Mouse (Mus musculus): ENCODE measurements at regions not wholly inside any gene's neighbourhood (a gene's known extent, or its start where the extent isn't known, plus 50 kb on each side); places are given as distances from the start of the nearest gene placed in this dataset.
A peak's percentile ranks its signal among the peaks of the same experiment; 100 is the strongest.
"Not testable (repeated sequence)": the region's sequence is repeated elsewhere in the genome, so short reads cannot be mapped to it uniquely, and the experiment has no call there.

DNA sequence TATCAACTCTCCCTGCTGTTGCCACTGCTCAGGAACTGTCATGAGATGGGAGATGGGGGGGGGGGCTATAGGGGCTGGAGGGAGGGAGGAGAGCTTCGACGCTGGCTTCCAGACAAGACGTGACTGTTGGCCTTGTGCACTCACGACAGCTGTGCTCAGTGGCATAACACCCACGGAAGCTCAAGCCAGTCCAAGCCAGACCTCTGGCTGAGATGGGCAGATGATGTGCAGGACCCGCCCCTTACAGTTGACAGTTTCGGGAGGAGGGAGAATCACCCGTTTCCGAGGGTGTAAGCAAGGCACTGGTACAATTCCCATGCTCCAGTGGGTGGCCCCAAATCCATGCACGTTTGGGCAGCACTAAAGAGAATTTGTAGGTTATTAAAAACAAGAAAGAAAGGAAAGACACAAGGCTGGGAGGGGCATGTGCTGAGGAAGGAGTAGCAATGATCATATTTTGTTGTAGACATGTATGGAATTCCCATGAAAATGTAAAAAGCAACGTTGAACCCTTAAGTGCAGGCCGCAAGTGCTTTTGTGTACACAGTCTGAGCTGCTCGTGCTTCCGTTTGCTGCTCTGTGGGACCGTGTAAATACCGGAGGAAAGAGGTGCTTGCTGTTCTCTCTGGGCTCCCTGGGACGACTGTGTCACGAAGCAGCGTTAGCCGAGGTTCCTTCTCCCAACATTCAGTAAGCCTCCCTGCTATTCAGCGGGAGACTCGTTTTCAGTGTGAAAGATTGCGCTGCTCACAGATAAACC is 188.2 kb upstream of the Serp2 start:
- no peak for DNase-seq (ENCODE audit: extremely low spot score in 1 of 2, low spot score in 2 of 2)
- intact Hi-C loops (cut with DNase I) = loop anchor here (5.0 kb wide), 1 partner anchor 238 kb away; no protein-coding TSS in a partner anchor

DNA sequence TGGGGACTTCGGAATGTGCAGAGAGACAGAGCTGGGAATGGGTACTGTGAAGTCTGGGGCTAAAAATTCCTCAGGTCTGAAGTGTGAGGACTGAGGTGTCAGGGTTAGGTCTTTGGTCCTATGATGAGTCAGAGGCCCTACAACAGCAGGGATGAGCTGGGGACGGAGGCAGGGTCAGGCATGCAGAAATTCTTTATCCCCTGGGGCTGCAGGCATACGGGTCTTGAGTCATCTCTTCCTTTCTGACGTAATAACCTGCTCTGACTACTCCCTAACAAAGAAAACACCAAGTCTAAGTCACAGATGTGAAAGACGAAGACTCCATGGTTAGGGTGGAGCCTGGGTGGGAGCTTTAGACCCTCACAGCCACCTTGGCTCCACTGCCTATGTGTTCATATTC is 185.6 kb upstream of the Serp2 start:
- no peak for DNase-seq (ENCODE audit: extremely low spot score in 1 of 2, low spot score in 2 of 2)
- intact Hi-C loops (cut with DNase I) = loop anchor here (5.0 kb wide), 1 partner anchor 235 kb away; no protein-coding TSS in a partner anchor

DNA sequence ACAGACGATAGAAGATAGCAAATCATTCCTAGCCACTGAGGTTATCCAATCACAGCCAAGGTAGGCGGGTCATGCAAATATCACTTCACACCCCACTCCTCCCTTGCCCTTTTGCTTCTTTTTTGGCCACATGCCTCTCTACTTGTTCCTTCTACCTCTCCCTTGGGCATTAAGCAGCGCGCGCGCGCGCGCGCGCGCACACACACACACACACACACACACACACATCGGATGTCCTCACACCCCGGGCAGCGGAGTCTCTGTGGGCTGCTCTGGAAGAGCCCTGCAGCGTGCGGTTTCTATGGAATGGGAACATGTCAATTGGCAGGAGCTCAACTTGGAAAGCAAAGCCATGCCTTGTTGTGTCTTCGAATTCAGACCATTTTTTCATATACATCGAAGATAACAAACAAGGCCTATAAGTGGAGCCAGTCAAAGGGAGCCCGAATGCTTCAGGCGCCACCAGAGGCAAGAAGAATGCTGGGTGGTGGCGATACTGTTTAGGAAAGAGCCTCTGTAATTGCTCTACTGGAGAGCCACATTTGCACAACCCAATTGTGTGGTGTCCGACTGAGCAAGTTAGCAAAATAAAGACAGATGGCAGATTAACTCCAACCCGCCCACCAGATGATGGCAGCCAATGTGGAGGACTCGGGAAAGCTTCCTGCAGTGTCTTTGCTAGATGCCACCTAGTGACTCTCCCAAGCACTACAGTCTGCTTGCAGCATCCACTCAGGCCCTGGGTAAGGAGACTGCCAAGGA is 183.3 kb upstream of the Serp2 start:
- intact Hi-C loops (cut with DNase I) = loop anchor here (5.0 to 10.0 kb wide), 2 partner anchors 115 to 233 kb away; no protein-coding TSS in a partner anchor
- peak; percentile 76 to 84 for DNase-seq (ENCODE audit: extremely low spot score in 1 of 2, low spot score in 2 of 2)

DNA sequence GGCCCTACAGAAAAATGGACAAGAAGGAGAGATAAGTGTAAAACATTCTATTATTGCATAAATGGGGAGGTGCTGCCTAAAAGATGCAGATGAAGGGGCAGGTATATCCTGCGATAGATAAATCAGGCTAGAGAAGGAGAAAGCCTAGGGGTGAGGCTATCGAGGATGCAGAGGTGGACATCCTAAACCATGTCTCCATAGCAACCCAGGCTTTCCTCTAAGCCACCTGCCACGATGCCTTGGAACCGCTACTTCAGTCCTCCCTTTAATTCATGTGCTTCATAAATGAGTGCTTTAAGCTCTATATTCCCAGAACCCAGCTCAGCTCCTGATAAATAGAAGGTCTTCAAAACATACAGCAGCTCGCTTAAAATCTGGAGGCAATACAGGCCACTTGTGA is 179.3 kb upstream of the Serp2 start:
- intact Hi-C loops (cut with DNase I) = loop anchor here (10.0 kb wide), 1 partner anchor 111 kb away; no protein-coding TSS in a partner anchor
- DNase-seq (ENCODE audit: extremely low spot score in 1 of 2, low spot score in 2 of 2) = no peak

DNA sequence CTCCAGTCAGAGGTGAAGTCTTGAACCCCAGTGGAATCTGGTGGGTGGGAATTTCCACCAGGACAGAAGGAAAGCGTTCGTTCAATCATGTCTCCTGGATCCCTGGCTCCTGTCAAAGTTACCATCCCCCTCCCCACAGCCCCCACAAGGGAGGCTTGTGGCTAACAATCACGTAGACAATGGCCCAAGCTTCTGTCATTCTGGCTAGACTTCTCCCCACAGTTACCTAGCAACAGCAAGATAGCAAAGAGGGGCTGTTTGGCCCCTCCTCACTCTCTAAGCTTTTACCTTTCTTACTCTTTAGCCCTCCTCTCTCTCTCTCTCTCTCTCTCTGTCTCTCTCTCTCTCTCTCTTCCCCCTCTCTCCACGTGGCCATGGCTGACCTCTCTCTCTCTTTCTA is 178.4 kb upstream of the Serp2 start:
- intact Hi-C loops (cut with DNase I) = loop anchor here (10.0 kb wide), 1 partner anchor 110 kb away; no protein-coding TSS in a partner anchor

DNA sequence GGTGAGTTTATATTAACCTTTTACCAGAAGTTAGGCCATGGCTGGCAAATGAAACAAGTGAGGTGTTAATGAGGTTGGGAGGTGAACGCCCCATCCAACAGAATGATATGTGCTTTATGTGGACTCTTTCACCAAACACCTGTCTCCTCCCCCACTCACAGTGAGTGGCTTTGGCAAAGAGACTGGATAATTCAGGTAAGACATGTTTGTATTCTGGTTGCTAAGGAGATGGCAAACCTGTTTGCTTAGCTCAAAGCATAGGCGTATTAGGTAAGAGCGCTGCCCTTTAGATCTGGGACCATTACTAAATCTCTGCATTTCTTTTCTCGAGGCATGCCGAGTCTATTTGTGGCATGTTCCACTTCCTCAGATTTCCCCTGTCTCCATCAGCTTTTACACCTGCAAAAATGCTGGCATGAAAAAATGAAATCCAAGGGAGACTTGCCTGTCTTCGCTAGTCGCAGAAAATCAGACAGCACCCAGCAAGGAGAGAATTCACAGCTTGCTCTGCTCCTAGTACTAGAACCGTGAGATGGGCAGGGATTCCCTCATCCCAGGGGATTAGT is 176.7 kb upstream of the Serp2 start:
- intact Hi-C loops (cut with DNase I) = loop anchor here (10.0 kb wide), 1 partner anchor 109 kb away; no protein-coding TSS in a partner anchor
- DNase-seq (ENCODE audit: extremely low spot score in 1 of 2, low spot score in 2 of 2) = no peak

More for the DNA sequence above, 178.4 kb upstream of the Serp2 start:
- no peak for DNase-seq (ENCODE audit: extremely low spot score in 1 of 2, low spot score in 2 of 2)

DNA sequence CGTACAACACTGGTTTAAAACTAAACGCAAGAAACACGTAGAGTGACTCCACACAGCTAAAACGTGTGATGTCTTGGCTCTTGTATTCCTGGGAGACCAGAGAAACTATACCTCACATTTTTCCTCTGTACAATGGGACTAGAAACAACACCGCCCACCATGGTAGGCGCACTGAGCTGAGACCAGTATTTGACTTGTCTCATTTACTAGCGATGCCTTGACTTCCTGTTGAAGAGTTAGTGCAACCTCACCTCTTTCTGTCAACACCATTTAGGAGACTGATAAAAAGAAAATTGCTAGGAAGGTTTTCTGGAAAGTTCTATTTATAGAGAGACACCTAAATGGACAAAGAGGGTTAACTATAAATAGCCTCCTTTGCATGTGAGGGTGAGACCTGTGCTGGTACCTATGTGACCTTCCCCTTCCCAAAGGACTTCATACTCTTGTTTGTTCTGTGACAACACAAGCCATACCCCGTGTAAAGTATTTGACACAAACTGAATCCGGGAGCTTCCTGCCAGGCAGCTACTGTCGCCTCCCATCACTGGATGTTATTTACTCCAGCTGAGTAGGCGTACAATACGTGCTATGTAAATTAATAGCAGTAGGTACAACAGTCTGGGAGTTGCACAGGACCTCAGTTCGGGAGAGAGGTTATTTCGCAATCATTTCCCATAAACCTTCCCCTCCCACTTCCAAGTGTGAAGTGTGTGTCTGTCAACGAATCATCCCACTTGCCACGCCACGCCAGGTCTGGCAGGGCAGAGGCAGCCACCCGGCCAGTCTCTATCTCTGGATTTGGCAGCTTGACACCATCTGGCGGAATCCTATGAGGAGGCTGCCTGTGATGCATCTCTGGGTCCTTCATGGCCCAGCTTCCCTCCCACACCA is 174.7 kb upstream of the Serp2 start:
- intact Hi-C loops (cut with DNase I) = loop anchor here (10.0 kb wide), 1 partner anchor 107 kb away; no protein-coding TSS in a partner anchor
- DNase-seq (ENCODE audit: extremely low spot score in 1 of 2, low spot score in 2 of 2) = no peak

DNA sequence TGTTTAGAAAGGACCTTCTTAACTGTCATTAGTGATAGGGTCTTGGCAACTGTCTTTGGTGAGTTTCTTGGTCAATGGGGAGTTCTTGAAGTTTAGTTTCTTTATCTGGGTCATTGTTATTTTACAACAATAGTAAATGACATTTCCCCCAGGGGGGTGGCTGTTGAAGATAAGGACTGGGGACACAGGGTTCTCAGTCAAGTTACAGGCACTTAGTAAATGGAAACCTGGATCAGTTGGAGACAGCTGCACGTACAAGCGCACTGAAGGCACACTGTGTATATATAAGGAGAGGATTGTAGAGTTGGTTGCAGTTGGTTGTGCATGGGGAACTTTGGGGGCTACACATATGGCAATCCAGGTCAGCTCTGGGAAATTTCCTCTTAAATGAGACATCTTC is 169.2 kb upstream of the Serp2 start:
- no peak for DNase-seq (ENCODE audit: extremely low spot score in 1 of 2, low spot score in 2 of 2)
- intact Hi-C loops (cut with DNase I) = no loop called here

DNA sequence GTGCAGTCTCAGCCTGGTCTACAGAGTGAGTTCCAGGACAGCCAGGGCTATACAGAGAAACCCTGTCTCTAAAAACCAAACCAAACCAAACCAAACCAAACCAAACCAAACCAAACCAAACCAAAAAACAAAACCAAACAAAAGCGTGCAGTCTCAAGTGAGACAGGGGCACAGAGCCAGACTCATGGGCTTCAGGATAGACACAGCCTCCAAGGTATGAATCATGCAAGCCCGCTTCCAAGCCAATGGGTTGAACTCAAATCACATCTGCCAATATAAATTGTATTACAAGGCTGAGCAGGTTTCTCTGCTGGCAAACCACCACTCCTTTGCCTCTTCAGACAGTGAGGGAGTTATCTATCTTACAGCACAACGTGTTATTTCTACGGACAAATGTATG is 168.5 kb upstream of the Serp2 start:
- intact Hi-C loops (cut with DNase I); DNase-seq (ENCODE audit: extremely low spot score in 1 of 2, low spot score in 2 of 2): not testable (repeated sequence)

DNA sequence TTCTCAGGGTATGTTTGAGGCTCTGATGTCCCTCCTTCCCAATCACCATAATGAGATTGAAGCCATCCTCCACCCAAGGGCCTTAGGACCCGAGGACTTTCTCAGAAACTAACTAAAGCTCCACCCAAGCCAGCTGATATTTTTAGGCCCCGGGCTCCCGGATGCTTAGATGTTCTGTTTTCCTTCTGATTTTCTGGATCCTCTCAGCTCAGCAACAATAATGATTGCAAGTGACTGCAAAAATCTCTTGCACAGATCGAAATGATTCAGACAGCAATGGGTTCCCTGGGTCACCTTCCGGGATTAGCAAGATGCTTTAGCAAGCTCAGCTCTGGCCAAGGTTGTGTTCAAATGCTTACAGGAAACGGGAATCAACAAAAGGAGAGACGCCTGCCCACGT is 168.1 kb upstream of the Serp2 start:
- intact Hi-C loops (cut with DNase I) = no loop called here
- DNase-seq (ENCODE audit: extremely low spot score in 1 of 2, low spot score in 2 of 2) = no peak

DNA sequence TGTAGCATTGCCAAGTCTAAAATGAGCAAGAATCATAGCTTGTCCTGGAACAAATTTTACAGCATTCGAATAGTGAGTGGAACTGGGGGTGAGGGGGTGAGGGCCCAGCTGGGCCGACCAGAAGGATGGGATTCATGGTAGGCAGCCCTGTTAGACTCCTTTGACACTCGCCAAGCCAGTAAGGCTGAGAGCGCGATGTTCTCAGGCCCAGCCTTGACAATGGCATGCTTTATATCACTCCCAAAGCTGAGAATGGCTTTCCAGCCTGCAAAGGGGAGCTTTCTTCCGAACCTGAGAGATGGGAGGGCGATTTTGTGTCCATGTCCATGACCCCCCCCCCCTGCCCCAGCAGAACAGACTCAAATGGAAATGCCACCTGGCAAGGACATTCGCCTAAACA is 167.7 kb upstream of the Serp2 start:
- peak in 1 of 2 experiments; percentile 40 for DNase-seq (ENCODE audit: extremely low spot score in 1 of 2, low spot score in 2 of 2)
- intact Hi-C loops (cut with DNase I) = no loop called here

DNA sequence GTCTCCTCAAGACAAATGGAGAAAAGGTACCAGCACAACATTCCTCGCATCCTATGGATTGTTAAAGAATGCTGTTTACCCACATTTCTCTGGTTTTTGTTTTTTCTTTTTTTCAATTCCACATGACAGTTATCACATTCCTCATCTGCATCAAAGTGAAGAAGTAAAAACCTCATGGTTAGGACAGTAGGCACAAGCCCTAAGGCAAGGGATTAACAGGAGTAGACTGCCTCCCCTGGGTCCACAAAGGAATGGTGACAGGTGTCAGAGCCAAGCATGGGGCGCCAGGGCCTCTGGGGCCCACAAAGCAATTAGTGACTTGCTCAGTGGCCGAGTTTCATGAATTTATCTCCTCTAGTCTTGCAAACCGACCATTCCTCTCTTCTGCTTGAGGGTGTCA is 166.9 kb upstream of the Serp2 start:
- intact Hi-C loops (cut with DNase I) = no loop called here
- DNase-seq (ENCODE audit: extremely low spot score in 1 of 2, low spot score in 2 of 2) = no peak

DNA sequence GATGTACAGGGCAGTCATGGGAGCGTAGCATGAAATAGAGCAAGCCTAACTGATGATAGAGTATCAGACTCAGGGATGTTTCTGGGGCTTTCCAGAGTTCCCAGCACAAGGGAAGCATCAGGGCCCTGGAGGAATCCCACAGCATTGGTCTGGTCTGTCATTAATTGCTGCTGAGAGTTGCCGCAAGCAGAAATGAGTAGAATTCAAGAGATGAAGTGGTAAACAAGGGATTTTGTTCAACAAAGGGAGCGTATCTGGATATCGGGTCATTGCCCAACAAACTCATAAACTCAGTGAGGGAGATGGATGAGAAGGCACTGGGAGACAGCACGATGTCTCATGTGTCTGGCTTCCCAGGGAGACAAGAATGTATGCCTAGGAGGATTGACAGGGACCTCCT is 165.6 kb upstream of the Serp2 start:
- intact Hi-C loops (cut with DNase I) = no loop called here
- no peak for DNase-seq (ENCODE audit: extremely low spot score in 1 of 2, low spot score in 2 of 2)

DNA sequence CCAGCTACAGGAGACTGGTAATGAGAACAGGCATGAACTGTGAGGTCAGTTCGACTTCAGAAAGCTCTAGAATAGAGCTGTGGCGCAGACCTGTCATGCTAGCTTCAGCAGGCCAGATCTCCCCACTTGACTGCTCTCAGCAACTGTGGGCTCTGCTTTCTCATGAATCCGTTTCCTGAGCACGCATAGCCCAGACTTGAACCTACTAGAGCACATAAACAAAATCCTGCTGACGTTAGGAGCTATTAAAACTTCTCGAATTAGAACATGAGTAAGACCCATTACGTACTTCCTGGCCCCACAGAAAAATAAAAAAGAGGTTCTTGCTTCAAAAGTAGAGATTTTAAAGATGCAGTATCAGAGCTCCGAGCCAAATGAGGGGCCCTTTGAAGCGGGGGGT is 165.1 kb upstream of the Serp2 start:
- intact Hi-C loops (cut with DNase I) = no loop called here
- no peak for DNase-seq (ENCODE audit: extremely low spot score in 1 of 2, low spot score in 2 of 2)

DNA sequence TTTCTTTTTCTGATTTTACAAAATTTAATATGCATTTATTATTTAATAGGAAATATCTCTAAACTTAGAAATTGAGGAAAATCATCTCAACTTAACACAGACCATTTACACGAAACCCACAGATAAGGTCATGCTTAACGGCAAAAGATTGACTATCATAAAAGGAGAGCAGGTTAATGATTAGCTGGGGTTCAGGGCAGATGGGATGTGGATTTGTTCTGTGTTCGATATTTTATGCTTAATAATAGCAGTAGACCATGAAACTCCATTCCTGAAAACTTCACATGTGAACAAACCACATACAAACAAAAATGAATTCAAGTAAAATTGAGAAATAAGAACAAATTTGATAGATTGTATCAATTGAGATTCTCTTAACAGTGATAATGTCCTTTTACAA is 160.4 kb upstream of the Serp2 start:
- DNase-seq (ENCODE audit: extremely low spot score in 1 of 2, low spot score in 2 of 2) = no peak
- intact Hi-C loops (cut with DNase I) = no loop called here

DNA sequence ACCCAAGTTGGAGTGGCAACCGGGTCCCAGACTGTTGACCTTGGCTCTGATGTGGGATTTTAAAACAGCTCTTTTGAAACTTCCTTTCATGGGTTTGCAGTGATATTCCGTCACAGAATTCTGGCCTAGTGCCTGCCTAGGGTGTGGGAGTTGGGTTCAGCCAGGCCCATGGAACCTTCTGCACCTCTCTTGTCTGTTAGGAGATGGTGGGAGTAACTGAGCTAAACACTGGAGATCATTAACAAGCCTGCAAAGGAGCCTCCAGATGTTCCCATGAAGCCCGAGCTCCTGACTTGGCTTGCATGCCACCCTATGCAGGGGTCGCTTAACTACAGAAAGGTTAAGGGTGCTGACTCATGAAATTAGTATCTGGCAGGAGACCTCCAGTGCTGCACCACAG is 158.0 kb upstream of the Serp2 start:
- intact Hi-C loops (cut with DNase I) = no loop called here
- peak in 1 of 2 experiments; percentile 30 for DNase-seq (ENCODE audit: extremely low spot score in 1 of 2, low spot score in 2 of 2)

DNA sequence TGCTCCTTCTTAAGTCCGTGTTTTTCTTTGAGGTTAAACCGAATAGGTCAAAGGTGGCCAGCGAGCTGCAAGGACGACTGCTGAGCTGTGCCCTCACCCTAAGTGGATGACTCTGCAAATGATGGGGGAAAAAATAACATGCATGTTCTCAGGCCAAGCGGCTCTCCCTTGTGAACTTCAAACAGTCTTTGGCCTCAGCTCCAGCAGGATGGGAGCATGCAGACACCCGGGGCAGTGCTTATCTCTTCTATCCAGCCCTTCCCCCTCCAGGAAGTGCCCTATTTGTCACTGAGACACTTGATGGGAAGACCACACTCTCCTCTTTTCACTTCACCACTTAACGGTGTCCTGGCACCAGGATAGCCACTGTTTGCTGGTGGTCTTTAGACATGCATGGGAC is 157.3 kb upstream of the Serp2 start:
- intact Hi-C loops (cut with DNase I) = no loop called here
- DNase-seq (ENCODE audit: extremely low spot score in 1 of 2, low spot score in 2 of 2) = peak in 1 of 2 experiments; percentile 21

DNA sequence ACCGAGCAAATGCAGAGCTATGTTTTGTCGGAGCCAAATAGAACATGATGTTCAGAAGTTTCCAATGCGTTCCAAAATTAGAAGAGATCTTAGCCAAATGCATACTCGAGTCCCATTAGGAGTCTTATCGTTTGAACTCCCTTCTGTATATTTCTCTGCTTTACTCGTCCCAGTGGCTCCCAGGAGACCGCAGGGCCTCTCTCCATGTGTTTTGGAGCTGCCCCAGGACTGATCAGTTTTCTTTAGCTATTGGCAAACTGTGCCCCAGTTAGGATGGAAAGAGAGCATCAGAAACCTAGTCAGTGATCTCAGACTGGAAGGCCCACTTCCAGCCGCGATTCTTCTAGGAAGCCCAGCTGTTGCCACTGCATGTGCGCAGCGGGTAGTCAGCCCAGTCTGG is 152.0 kb upstream of the Serp2 start:
- DNase-seq (ENCODE audit: extremely low spot score in 1 of 2, low spot score in 2 of 2) = peak in 1 of 2 experiments; percentile 13
- intact Hi-C loops (cut with DNase I) = no loop called here

DNA sequence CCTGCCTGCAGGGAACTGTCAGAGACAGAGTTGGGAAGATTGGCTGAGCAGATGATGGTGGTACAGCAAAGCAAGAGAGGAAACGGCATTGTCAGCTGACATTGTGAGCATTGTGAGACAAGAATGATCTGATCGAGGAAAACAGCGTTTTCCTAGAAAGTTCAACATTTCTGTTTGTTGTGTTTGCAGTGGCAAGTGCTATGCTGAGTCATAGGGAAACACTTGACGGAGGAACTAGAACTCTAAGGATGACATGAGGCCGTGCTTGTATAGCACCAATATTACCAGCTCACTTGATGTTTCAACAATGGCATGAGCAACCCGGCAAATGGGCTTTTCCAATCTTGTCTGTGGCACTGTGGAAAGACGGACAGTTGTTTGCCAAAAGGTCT is 146.7 kb upstream of the Serp2 start:
- intact Hi-C loops (cut with DNase I) = no loop called here
- DNase-seq (ENCODE audit: extremely low spot score in 1 of 2, low spot score in 2 of 2) = no peak
